Mouse (Mus musculus): Measurements from ENCODE around the gene Doc2a.

- TF ChIP-seq KAT2A (conservative IDR thresholded peaks at IDR 0.05; ENCODE audit: low read depth, low read length) (no peak), CTCF (IDR thresholded peaks at IDR 0.05 in 2 of 3, conservative IDR thresholded peaks at IDR 0.05 in 1 of 3; ENCODE audit: control insufficient read depth in 1 of 3, insufficient read depth in 1 of 3, low read depth in 2 of 3, low read length in 3 of 3, poor library complexity in 1 of 3, severe bottlenecking in 1 of 3) (no peak), POLR2A (IDR thresholded peaks at IDR 0.05; ENCODE audit: control insufficient read depth in 1 of 2, insufficient read depth in 1 of 2, low read depth in 1 of 2, low read length in 2 of 2, poor library complexity in 1 of 2) (0 out of 4 replicates have a peak, but pooled peaks of 1 of the 2 experiments have one; percentile 20), BHLHE40 (IDR thresholded peaks at IDR 0.05; ENCODE audit: borderline replicate concordance, low read depth, low read length) (no peak), MEF2A (IDR thresholded peaks at IDR 0.05; ENCODE audit: extremely low read depth, insufficient replicate concordance, low read depth, low read length, poor library complexity, severe bottlenecking) (no peak), POLR2AphosphoS5 (IDR thresholded peaks at IDR 0.05; ENCODE audit: borderline replicate concordance, low read depth, low read length) (no peak), MAFK (IDR thresholded peaks at IDR 0.05; ENCODE audit: borderline replicate concordance, low read depth, low read length) (no peak), ZNF384 (IDR thresholded peaks at IDR 0.05; ENCODE audit: low read depth, low read length) (no peak), CHD2 (IDR thresholded peaks at IDR 0.05; ENCODE audit: low read length) (no peak), MAX (IDR thresholded peaks at IDR 0.05; ENCODE audit: low read length) (no peak)
Observed at GRCm38 (mm10) chr7:126853454-126853853, 6.2 kb downstream of the Doc2a start.

Measured in MEL (cell line).